Mouse (Mus musculus) embryo, embryonic 10 days (tissue): ENCODE measurements at regions not wholly inside any gene's neighbourhood (a gene's known extent, or its start where the extent isn't known, plus 50 kb on each side); places are given as distances from the start of the nearest gene placed in this dataset.

ENCODE experiments used
- DNase-seq: peaks from one replicate; pipeline ENCODE4 v3.0.0-alpha.2; 2015; ENCODE audit warnings: low spot score

GRCm38 (mm10) chr6:109533526-109533925, 705.1 kb downstream of the Edem1 start:
- no peak for DNase-seq

DNA sequence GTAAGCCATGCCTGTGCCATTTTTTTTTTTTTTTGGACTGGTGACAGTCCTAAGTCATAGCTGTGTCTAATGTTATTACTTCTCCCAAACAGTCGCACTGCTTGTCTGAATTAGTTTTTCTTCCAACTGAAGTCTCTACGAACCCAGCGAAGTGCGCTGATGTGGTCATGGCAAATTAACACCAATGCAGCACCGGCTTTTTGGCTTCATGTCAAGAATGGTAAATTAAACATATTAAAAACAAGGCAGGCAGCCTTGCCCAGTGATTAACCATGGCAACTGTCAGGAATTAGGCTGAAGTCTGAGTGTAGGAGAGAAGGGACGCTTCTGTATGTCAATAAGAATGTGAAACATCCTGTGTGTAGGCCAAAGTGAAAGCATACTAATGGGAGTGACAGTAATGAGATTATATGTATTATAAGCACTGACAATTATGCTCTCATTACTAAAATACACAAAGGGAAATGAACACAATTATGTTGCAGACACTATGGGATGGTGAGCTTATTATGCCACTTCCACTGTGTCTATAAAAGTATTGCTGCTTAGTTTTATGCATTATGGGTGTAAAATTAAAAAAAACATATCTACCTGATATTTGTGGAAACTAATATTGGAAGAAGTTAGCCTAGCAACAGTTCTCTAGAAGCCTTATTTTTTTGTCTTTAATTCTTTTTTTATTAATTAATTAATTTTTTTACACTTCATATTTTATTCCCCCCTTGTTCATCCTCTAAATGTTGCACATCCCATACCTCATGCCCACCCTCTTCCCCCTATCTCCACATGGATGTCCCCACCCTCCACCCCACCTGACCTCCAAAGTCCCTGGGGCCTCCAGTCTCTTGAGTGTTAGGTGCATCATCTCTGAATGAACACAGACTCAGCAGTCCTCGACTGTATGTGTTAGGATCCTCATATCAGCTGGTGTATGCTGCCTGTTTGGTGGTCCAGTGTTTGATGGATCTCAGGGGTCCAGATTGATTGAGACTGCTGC, 714.8 kb downstream of the Edem1 start:
- peak; percentile 16 for DNase-seq

DNA sequence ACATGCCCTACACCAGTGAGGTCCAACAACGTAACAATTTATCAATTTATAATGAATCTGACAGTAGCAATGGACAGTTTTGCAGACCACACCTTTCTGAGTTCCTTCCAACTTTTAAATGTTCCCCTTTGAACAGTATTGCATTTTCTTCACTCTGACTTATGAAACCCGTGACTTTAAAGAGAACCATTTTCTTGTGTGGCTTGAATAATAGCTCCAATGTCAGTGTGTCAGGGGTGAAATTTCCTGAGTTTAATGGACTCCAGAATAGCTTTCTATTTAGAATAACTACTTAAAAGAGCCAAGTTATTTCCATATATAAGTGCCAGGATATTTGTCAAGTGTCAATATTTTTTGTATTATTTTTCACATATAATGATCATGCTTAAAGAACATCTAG, 723.9 kb downstream of the Edem1 start:
- DNase-seq, result no peak
